Mouse (Mus musculus): Measurements from ENCODE around the gene Sfxn2.

The Sfxn2 gene

DNA sequence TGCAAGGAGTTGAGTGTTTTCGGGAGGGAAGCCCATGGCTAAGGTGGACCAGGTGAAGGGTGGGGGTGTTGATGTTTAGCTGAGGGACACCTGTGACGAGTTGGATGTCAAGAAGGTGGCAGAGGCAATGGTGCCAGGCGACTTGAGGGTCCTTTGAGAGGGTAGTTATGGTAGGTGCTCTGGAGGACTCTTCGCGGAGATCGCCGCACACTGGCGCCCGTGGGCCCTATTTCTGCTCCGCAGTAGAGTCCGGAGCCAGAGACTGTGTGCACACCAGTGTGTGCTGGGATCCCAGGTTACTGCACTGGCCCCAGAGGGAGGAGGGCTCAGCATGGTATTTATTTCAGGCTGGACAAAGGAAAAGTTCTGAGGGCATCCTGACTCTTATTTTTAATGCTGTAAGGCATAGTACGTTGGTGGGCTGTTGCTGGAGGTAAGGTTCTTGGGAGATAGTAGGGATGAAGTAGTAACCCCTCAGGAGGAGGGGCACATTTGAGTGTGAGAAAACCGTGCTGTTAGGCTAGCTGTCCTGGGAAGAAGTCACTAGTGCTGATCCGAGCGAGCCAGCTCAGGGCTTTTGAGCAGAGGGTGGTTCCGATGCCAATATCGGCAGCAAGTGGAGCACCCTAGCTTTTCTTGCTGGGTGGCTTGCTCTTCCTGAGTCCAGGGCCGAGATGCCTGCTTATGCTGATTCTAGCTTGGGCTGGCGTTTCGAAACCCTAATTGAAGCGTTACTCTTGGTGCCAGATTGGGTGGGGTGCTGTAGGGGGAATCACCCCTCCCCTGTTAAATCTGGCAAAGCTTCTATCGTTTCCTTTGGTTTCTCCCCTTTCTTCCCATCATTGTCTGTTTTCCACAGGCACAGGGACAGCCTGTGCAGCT lies 26.5 kb downstream of the Sfxn2 start:
- peak; percentile 37 for DNase-seq (ENCODE audit: low spot score)

DNA sequence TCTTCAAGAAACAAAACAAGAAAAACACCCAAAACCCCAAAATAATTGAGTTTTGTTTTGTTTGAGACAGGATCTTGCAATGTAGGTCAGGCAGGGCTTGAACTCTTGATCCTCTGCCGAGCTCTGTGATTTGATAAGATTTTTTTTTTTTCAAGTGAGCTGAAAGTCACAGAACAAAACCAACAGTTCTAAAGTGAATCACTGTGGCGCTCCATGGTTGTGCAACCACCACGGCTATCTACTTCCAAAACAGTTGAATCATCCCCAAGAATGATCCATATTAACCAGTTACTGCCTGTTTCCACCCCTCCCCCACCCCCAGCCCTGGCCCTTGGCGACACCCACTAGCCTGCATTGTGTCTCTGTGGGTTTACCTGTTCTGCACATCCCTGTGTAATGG lies 27.2 kb downstream of the Sfxn2 start:
- DNase-seq (ENCODE audit: low spot score) = no peak

DNA sequence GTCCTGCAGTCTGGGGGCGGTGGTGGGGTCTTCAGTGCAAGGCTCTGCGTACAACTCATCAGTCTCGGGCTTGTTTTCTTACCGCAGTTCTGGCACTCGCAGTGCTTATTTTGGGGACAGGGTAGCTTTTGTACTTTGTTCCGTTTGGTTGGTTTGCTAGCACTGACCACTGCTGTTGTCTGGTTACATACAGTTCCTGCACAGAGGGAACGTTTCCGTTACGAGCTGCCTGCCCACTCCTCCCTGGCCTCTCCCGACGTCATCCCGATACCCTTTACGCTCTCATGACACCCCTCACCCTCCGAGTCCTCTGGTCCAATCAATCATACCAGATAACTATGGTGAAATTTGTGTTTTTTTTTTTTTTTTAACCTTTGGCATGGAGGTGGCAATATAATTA lies 28.3 kb downstream of the Sfxn2 start:
- DNase-seq (ENCODE audit: low spot score) = no peak

DNA sequence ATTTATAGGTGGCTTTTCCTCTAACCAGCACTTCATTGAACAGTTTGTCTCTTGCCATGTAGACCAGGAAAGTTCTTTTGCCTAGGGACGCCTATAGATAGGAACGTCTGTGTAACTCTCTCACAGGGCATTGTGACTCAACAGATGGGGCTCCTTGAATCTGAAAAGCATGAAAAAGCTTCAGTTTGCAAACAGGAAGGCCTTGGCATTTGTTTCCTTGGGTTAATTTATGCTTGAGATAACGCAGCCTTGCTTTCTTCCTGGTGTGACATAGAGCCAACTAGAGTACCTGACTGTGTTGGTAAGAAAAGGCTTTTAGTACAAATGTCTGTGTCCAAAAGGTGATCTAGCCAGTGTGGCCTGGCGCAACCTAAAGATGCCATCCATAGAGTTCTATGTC lies 29.2 kb downstream of the Sfxn2 start:
- no peak for DNase-seq (ENCODE audit: low spot score)

DNA sequence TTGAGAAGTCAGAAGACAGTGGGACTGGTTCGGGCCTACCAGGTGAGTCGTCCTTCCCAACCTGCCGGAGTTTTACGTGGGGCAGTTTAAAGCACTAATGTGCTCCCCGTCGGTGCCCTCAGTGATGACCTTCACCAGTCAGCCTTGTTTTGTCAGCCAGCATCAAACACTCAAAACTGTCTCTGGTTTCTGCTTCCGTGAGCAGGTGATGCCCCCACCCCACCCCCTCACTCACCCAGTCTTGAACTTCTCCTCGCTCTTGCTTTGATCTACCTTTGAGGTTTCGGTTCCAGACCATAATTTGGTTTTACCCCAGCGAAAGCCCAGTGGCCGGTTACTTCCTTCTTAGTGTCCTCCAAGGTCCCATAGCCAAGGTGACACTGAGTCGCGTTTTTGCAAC lies 33.6 kb downstream of the Sfxn2 start:
- no peak for DNase-seq (ENCODE audit: low spot score)

DNA sequence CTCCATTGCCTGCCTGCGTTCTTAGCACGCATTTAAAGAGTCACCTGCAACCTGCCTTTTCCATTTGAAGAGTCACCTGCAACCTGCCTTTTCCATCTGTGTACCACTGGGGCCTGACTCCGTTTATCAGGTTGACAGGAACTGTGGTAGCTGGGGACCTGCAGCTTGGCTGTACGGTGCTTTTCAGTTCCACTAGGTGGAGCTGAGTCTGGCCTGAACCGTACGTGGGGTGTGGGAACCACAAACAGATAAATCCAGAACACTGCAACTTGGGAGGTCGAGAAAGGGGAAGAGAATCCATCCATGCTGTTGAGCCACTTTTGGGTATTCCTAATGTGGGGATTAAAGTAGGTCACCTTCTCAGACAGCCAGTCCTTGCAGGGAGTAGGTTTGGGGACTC lies 34.3 kb downstream of the Sfxn2 start:
- DNase-seq (ENCODE audit: low spot score) = no peak

DNA sequence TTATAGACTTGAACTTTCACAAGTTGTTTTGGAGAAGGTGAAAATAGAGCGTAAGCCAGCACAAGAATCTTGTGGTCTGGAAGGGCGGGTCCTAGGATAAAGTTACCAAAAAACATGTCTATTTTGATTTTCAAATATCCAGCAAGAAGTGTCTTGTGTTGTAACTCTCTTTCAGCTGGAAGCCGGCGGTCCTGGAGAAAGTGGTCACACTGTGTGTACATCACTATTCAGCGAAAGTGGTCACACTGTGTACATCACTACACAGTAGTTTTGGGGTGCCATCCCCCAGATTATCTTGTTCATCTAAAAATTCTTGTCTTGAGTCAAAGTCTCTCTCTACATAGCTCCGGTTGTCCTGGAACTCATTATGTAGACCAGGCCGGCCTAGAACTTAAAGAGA lies 35.0 kb downstream of the Sfxn2 start:
- no peak for DNase-seq (ENCODE audit: low spot score)

DNA sequence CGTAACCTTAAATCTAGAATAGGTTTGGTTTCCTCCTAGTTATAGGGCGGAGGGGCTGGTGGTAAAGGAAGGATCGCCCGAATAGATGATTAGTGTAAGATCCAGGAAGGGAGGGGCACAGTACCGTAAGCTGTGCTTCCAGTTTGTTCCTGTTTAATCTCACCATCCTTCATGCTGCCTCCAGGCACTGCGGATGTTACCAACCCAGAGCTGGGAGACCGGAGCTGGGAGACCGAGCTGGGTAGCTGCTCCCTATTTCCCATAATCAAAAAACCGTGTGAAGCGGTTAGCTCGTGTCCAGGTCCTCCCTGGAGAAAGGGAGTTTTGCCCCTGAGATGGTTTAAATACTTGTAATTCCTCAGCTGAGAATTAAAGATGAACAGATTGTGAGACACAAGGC lies 43.2 kb downstream of the Sfxn2 start:
- DNase-seq (ENCODE audit: low spot score) = no peak

DNA sequence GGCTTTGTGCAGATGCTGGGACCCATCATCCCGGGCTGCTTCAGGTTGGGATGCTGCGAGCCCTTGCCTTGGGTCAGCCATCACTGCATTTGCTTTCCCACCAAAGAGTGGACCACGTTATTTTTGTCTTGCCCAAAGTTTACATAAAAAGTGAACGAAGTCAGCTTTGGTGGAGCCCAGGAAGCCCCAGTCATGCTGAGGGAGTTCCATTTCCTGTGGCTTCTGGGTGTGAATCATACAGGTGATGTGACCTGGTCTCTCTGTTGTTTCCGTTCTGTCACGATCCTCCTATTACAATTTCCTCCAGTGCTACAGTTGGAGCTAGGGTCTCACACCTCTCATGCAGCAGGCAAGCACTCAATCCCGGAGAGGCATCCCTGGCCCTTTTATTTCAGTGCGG lies 44.2 kb downstream of the Sfxn2 start:
- DNase-seq (ENCODE audit: low spot score) = no peak

DNA sequence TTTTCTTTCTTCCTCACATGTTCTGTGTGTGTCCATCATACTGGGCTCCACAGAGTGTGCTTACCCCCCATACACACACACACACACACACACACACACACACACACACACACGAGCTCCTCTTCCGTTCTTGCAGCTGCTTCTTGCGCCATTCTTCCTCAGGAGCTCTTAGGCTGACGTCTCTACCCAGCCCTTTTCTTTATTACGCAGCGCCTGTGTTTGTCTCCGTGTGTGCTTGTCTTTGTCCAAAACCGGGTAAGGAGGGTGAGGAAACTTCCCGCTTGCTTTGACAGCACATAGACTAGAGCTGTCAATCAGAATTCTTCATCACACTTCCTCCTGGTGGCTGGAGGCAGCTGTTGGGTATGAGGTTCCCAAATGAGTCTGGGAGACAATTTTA lies 45.2 kb downstream of the Sfxn2 start:
- no peak for DNase-seq (ENCODE audit: low spot score)

DNA sequence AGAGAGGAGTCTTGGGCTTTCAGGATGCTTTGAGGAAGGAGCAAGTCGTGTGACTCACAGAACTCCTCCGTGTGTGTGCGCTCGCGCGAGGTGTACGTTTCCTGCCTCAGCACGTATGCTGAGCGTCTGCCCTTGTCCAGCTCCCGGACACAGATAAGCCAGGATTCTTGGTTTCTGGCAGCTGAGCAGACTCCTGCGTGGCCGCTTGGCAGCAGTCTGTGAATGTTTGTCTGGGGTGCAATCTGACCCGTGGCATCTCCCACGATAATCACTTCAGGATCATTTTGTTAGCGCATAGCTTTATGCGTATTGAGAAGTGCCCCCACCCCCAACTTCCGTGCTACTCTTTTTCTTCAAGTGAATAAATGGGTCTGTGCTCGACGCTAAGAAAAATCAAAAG lies 45.8 kb downstream of the Sfxn2 start:
- DNase-seq (ENCODE audit: low spot score) = no peak

DNA sequence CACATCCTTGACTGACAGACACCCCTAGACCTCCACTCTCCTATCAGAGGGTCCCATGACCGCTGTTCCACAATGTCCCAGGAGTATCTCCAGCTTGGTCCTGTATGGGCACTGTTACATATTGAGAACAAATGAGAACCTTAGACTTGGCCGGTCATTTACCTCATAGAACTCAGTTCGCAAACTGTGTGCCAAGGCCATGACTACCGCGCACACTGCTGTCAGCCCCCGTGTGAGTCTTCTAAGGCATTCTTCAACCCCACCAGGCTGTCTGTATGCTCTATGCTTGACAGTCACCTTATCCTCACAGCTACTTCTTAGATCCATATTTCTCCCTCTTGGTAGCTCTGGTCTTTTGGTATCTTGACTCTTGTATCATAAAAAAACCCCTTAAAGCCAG lies 46.4 kb downstream of the Sfxn2 start:
- no peak for DNase-seq (ENCODE audit: low spot score)

DNA sequence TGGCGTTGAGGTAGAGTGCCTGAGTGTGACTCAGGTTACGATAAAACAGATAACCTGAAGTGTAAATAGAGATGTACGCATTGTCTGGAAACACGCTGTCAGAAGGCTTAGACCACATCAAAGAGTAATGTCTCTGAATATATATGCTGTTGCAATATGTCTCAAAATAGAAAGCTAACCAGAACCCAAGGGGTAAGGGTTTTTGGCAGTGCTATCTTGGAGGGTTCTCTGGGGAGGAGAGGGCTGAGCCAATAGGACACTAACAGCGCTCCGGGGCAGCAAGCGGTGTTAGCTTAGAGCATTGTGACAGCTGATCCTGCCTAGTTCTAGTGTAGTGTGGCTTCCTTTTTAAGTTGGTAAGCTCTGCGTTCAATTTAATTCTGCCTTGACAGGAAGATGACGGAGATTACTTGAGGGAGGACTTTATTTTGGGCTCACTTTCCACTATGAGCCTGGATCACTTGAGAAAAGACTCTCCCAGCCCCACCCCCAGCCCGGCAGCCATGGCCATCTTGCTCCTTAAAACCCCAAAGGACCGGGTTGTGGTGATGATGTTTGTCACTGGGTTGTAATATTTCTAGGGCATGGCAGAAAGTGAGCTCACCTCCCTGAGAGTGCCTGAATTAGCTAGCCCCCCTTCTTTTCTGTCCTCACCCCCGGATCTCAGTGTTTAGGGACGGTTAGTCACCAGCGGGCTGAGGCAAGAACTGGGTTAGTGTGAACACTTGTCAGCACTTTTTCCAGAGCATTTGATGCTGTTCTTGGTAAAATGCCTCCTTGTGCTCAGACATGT lies 47.0 kb downstream of the Sfxn2 start:
- no peak for DNase-seq (ENCODE audit: low spot score)

DNA sequence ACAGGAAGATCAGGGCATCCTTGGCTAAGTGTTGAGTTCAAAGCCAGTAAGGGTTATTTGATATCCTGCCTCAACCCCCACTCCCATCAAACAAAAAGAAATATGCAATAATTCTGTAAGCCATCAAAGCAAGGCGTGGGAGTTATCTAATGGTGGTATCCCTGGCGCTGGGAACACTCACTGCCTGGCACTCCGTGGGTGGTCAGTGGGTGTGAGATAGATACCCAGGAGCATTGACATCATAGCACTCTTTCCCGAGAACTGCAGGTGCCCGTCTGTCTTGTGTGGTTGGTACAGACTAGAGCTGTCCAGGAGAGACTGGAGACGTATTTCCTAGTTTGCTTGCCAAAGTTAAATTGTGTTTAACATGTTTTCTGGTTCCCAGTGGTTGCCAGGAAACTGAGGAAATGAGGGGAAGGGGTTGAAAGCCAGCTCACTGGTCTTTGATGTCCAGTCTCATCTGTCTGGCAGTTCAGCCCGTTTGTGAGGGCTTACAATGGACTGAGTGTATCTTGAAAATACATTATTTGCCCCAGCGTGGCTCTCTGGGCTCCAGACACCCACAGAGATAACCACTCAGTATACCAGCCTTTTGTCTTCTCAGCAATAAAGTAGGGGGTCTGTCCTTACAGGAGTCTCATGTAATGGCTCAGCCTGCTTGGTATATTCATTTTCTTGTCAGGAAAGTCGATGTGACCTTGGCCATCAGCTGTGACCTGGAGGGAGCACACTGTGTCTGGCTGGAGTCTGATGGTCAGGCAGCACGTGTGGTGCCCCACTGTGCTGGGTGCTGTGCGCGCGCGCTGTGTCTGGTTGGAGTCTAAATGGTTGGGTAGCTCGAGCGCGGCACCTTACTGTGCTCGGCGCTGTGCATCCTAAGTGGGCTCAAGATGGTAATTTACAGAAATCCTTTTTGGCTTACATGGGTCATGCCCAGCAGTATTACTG lies 48.3 kb downstream of the Sfxn2 start:
- DNase-seq (ENCODE audit: low spot score) = no peak

DNA sequence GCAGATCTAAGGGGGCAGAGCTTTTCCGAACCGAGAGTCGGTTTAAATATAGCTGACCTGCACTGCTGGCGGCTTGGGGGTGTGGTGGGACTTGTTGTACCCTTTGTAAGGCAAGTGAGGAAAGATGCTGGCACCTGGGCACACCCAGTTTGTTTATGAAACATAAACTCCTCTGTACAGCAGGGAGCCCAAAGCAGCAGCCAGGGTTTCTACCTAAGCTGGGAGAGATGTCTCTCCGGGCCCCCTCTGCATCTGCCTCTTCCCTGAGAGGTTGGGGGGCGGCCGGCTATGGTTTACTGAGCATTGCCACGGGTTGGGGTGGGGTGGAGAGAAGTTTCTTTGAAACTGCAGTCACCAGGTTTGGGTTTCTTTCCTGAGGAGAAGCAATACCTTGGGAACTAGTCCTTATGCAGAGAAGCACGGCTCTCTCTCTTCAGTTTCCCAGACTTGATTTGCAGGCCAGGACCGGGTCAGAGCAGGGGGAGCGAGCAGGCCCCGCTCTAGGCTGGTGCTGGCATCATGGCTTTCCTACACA lies 49.6 kb downstream of the Sfxn2 start:
- no peak for DNase-seq (ENCODE audit: low spot score)

DNA sequence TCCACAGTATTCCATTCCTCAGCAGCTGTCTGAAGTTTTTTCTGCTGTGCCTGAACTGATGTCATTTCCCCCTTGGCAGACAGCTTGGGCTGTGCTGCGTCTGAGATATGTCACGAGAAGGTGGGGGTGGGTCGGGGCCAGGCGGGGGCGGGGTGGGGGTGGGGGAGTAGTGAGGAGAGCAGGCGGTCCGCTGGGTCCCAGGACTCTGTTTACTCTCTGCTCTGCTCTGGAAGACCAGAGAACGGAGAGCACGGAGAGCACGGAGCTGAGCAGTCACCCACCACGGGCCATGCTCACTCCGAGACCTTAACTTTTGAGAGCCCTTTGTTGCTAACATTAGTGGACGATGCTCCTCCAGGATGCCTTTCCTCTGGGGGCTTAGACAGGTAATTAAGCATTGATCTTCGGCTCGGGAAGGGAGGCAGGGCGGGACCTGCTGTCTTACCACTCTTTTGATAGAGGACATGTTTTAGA lies 50.1 kb downstream of the Sfxn2 start:
- DNase-seq (ENCODE audit: low spot score) = no peak

DNA sequence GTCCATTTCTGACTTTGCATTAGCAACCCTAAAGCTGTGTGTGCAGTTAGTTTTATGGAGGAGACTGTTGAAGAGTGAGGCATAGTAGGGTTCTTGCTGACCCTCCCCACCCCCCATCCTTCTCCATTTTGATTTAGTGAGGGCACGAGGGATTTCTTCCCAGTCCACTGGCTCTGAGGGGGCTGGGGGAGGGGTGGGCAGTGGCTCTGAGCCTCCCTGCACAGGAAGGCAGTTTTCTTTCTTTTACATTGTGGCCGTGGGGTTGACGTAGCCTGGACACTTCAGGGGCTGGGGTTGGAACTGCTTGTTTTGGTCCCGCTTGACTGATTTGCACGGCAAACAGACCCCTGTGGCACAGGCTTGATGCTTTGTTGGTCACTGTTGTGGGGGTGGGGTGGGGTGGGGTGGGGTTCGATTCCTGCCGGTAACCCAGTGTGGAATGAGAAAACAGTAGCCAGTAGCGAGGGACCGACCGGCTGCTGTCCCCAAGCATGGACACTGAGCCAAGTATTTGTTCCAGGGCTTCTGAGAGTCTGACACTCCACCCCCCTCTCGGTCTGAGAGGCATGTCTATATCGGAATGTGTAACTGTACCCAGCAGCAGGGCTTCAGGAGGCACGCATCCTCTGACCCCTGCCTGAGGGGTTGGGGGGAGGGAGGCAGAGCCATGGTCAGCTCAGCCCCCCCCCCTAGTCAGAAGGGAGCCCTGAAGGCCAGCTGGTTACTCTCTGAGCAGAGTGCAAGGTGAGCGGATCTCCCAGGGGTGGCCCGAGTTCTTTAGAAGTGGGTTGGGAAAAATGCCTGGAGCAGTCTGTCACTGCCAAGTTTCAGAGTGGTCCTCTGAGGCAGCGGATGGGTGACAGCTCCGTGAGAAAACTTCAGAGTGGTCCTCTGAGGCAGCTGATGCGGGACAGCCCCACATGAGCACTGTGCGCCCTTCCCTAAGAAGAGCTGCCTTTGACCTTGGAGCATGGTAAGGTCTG lies 50.9 kb downstream of the Sfxn2 start:
- no peak for DNase-seq (ENCODE audit: low spot score)

DNA sequence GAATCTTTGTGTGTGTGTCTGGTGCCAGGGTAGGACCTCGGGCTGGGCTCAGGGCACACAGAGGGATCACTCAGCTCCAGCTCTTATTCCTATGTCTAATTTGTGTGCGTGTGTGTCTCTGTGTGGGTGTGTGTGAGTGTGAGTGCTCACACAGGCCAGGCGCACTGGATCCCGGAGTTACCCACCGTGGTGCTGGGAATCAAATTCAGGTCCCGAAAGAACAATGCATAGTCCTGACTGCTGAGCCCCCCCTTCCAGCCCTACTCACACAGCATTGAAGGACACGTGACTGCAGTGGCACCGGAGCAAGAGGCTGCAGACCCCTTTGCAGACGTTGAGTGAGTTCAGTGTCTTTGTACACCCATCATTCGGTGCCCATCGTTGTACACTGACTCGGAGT lies 51.9 kb downstream of the Sfxn2 start:
- DNase-seq (ENCODE audit: low spot score) = no peak

DNA sequence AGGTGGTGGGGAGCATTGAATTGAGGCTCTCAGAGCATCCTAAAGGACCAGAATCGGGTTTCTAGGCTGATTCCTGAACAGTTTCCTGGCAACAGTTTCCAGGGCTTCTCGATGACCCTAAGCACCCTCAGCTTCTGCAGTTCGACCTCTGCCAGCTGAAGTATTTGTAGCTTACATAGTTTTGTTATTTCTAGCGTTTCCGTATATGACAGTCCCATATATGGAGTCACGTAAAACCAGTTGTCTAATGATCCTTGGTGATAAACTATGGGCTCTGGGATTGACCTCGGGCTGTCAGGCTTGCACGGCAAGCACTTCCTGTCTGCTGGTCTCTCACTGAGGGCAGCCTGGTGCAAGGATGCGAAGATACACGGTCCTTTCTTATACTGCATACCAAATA lies 52.4 kb downstream of the Sfxn2 start:
- no peak for DNase-seq (ENCODE audit: low spot score)

DNA sequence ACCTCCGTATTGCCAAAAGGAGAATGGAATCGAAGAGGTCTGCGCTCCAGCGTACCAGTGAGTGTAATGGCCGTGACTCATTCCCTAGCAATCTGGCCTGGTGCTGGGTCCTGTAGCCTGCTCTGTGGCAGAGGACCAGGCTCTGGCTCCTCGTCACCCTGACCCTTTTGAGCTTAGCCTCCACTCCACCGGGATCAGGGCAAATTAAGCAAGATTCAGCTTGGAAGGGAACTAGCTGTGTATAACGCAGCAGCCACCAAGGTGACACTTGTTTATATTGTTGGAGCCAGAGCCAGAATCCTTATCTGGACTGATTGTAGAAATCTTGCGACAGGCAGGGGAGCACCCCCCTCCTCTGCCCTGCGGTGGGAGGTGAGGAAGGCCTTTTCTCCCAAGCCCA lies 55.2 kb downstream of the Sfxn2 start:
- no peak for DNase-seq (ENCODE audit: low spot score)

DNA sequence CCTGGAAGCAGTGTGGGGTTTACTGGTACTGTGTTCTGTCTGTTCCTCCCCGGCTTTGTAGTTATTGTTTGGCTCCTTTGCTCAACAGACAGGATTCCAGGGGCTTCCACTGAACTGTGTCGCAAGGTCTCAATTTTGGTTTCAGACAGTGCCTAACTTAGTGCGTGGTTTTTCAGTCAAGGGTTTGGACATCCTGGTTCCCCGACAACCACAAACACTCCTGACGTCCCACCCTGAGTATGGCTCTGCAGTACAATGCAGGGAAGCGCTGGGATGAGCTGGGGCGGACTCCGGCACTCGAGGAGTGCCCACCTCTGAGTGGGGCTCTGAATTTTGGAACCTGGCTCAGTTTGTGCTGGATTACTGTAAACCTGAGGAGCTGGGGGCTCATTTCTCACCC lies 56.6 kb downstream of the Sfxn2 start:
- DNase-seq (ENCODE audit: low spot score) = no peak

Measured in layer of hippocampus, adult 11-12 months (tissue).